Mouse (Mus musculus) ES-E14 (cell line): ENCODE data around the gene Epb41l5. TPM values are rescaled to one million over a fixed set of nuclear protein-coding genes. Genes with fewer than 3 reads are reported as not detected.

ENCODE experiments used
- DNase-seq: peaks from one replicate; pipeline ENCODE4 v3.0.0-alpha.2; 2013; ENCODE audit warnings: low read depth, low spot score
- H3K27ac ChIP-seq: 2 replicates; pipeline ENCODE4 v1.5.1; 2012; ENCODE audit warnings: low read depth, mild to moderate bottlenecking, low read length, moderate library complexity, mixed read lengths; ENCODE audit not compliant: poor library complexity, insufficient read depth, severe bottlenecking
- H3K36me3 ChIP-seq: 2 replicates; pipeline ENCODE4 v1.6.1; 2012; ENCODE audit warnings: mild to moderate bottlenecking, low read length, moderate library complexity, mixed read lengths; ENCODE audit not compliant: control insufficient read depth, poor library complexity, insufficient read depth, severe bottlenecking
- H3K4me1 ChIP-seq, 2 experiments: fragments of 150-350 bp in 1 of 2; sonication (generic) in 1 of 2; 2 replicates each; pipeline ENCODE4 v1.6.1; 2012; ENCODE audit warnings: low read length in 2 of 2, mild to moderate bottlenecking in 1 of 2, mixed read lengths in 1 of 2; ENCODE audit not compliant: control insufficient read depth in 2 of 2, insufficient read depth in 2 of 2, poor library complexity in 1 of 2
- H3K4me3 ChIP-seq, 2 experiments: fragments of 150-350 bp in 1 of 2; sonication (generic) in 1 of 2; 2 replicates each; pipeline ENCODE4 v1.5.1; 2012; ENCODE audit warnings: low read length in 2 of 2, low read depth in 1 of 2, mild to moderate bottlenecking in 1 of 2, mixed read lengths in 1 of 2; ENCODE audit not compliant: insufficient read depth in 1 of 2, poor library complexity in 1 of 2, severe bottlenecking in 1 of 2
- H3K9ac ChIP-seq: 2 replicates; pipeline ENCODE4 v1.6.1; 2012; ENCODE audit warnings: low read depth, mild to moderate bottlenecking, low read length, mixed read lengths; ENCODE audit not compliant: poor library complexity, insufficient read depth, severe bottlenecking
- H3K9me3 ChIP-seq: fragments of 150-350 bp; sonication (generic); 2 replicates; pipeline ENCODE4 v1.6.1; 2012; ENCODE audit warnings: low read depth, mild to moderate bottlenecking, low read length; ENCODE audit not compliant: control insufficient read depth, insufficient read depth
- CHD2 ChIP-seq: IDR thresholded peaks from 2 replicates; pipeline ENCODE4 v1.6.1; 2014; ENCODE audit warnings: mild to moderate bottlenecking, low read depth, low read length, inconsistent platforms
- HCFC1 ChIP-seq: IDR thresholded peaks from 2 replicates; pipeline ENCODE4 v1.6.1; 2012; ENCODE audit warnings: low read length, inconsistent platforms, borderline replicate concordance; ENCODE audit not compliant: insufficient read depth
- MAFK ChIP-seq: IDR thresholded peaks from 2 replicates; pipeline ENCODE4 v1.6.1; 2014; ENCODE audit warnings: mild to moderate bottlenecking, low read depth, low read length, inconsistent platforms; ENCODE audit not compliant: insufficient read depth
- ZC3H11A ChIP-seq: IDR thresholded peaks from 2 replicates; pipeline ENCODE4 v1.6.1; 2012; ENCODE audit warnings: low read depth, mild to moderate bottlenecking, inconsistent platforms, low read length, borderline replicate concordance
- ZNF384 ChIP-seq: IDR thresholded peaks from 2 replicates; pipeline ENCODE4 v1.6.1; 2012; ENCODE audit warnings: low read depth, low read length, inconsistent platforms
- in situ Hi-C, 2 experiments: fragments of 600-800 bp; cut with MboI; formaldehyde crosslinking; loops; one replicate each; pipeline ENCODE4 v1.15.1; 2025; ENCODE audit warnings: low sequenced_read_pairs in 2 of 2, inconsistent platforms in 1 of 2; ENCODE audit not compliant: unreplicated experiment in 2 of 2
- total RNA-seq: library from RNA; depleted of rRNA; stranded (reverse); fragments of 300-350 nt; gene quantifications from 2 replicates; pipeline ENCODE4 v1.2.3, GENCODE M21; 2012

Epb41l5 gene
- total RNA-seq, 1 experiment, result 13.4 TPM

DNA sequence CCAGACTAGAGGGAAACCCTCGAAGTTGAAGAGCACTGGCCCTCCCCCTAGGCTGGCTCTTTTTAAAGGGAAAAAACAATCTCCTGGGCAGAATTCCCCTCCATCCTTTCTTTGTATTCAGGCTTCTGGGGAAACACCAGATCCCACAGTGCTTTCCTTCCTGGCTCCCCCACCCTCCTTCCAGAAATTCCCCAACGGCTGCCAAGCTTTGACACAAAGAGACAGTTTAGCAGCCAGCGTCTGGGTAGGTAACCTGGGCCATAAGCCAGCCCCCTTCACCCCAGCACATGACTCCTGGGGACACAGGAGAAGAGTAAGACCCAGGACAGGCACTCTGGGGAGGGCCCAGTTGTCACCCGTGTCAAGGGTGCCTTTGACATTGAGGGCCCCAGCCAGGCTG lies 140.3 kb downstream of the Epb41l5 start:
- TF ChIP-seq ZNF384 (no peak), HCFC1 (no peak)
- Histone ChIP-seq H3K4me3 (no peak overlapping the region), H3K4me1 (peaks cover 2 to 10% of the 10 kb centered on the region in 2 experiments; a peak in 3 of 4 replicates), H3K36me3 (no peaks in the 10 kb centered on the region), H3K27ac (no peak overlapping the region), H3K9ac (no peak overlapping the region), H3K9me3 (no peaks in the 10 kb centered on the region)
- in situ Hi-C loops, result no loop called here
- no peak for DNase-seq

DNA sequence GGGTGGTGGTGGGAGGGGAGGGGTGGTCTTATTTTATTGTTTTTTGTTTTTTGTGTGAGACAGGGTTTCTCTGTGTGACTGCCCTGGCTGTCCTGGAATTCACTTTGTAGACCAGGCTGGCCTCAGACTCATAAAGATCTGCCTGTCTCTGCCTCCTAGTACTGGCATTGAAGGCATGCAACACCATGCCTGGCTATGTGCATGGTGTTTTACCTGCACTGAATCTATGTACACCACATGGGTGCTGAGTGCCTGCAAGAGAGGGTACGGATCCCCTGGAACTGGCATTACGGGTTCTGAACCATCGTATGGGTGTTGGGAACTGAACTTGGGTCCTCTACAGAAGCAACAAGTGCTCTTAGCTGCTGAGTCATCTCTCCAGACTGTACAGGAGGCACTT lies 142.8 kb downstream of the Epb41l5 start:
- Histone ChIP-seq H3K9ac (no peak overlapping the region), H3K36me3 (no peaks in the 10 kb centered on the region), H3K27ac (no peak overlapping the region), H3K4me1 (peaks cover 9 to 15% of the 10 kb centered on the region in 2 experiments; a peak in 3 of 4 replicates), H3K4me3 (no peak overlapping the region), H3K9me3 (no peaks in the 10 kb centered on the region)
- no peak for TF ChIP-seq MAFK
- no peak for TF ChIP-seq ZNF384
- TF ChIP-seq CHD2, result no peak
- TF ChIP-seq HCFC1, result no peak
- no peak for TF ChIP-seq ZC3H11A
- in situ Hi-C loops, result no loop called here
- no peak for DNase-seq

DNA sequence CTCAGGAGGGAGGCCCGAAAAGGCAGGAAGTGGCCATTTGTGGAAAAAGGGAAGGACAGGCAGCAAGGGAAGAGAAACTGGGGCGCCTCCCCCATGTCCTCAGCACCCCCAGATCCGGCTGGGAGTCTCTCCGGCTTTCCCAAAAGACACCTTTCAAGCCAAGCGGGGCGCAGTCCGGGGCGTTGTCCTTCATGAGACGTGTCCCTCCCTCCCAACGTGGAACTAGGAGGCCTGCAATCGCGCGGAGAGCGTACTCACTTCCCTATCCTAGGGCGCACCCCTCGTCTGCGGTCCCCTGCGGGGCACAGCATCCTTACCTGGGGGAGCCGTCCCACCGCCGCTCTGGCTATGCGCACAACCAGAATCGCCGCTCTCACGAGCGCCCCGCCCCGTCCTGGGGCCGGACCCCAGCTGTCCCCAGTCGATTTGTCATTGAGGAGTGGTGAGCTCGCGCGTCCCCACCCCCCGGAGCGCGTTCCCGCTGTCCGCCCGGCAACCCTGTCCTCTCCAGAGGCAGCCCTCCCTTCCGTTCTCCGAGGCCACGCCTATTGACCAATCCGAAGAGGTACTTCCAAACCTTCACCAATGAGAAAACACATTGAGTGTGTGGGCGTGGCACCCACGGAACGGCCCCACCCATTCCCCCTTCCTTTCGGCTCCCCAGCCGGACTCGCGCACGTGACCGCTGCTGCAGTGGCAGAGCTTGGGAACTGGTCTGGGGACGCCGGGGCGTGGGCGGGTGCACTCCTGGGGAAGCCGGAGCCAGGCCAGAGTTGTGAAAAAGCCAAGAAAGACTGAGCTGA lies 144.3 kb downstream of the Epb41l5 start, which contains the start of gene Ralb:
Ralb (minus strand) TSS at position 535 of the 803 bp plus-strand sequence.
- Histone ChIP-seq H3K9ac (peak within 1 kb of the TSS; percentile 54), H3K36me3 (no peaks in the 10 kb centered on the region), H3K27ac (no peak within 1 kb of the TSS), H3K4me3 (peak within 1 kb of the TSS; percentile 68 to 74), H3K4me1 (peaks cover 9 to 11% of the 10 kb centered on the region in 2 experiments; a peak in 2 of 4 replicates), H3K9me3 (no peaks in the 10 kb centered on the region)
- in situ Hi-C loops, result no loop called here
- no peak for TF ChIP-seq ZNF384
- no peak for TF ChIP-seq CHD2
- TF ChIP-seq MAFK, result no peak
- TF ChIP-seq ZC3H11A, result no peak
- TF ChIP-seq HCFC1, result no peak
- peak; percentile 97 for DNase-seq

DNA sequence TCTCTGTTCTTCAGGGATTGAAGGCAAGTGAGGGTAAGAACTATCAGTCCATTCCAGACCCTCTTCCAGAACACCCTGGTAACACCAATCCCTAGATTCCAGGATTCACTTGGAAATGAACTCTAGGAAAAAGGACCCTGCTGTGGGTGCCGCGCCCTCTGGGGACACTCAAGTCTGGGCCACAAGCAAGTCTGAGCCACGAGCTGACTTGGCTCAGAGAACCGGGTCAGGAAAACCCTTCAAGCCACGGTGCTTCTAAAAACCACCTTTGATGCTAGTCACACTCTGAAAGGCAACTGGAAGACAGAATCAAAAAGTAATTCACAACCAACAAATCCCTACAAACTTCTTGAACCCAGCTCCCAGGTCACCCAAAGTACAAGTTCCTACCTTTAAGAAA lies 145.0 kb downstream of the Epb41l5 start:
- no peak for TF ChIP-seq CHD2
- TF ChIP-seq ZNF384, result no peak
- TF ChIP-seq MAFK, result no peak
- no peak for TF ChIP-seq HCFC1
- TF ChIP-seq ZC3H11A, result no peak

More for the DNA sequence above, 145.0 kb downstream of the Epb41l5 start:
- Histone ChIP-seq H3K9ac (peak overlapping the region; percentile 41; the same call in 1 of the 2 replicates), H3K36me3 (no peaks in the 10 kb centered on the region), H3K4me1 (peaks cover 9 to 16% of the 10 kb centered on the region in 2 experiments; a peak in 2 of 4 replicates), H3K27ac (no peak overlapping the region), H3K9me3 (no peaks in the 10 kb centered on the region), H3K4me3 (peak overlapping the region; percentile 68 to 74)
- in situ Hi-C loops, result no loop called here
- no peak for DNase-seq
